Mouse (Mus musculus) limb, embryonic 13.5 days (tissue): Measurements from ENCODE around the gene Enthd1. TPM values are rescaled to one million over a fixed set of nuclear protein-coding genes. Genes with fewer than 3 reads are reported as not detected.

Source experiments
- ATAC-seq: fragments of 200-750 bp; cut with Nextera tagmentation; 2 replicates; pipeline ENCODE4 v1.8.0; 2017; ENCODE audit warnings: low read depth, moderate number of reproducible peaks, moderate TSS enrichment; ENCODE audit not compliant: low FRiP score
- H3K27ac ChIP-seq: fragments of 300-500 bp; sonication (generic); 2 replicates; pipeline ENCODE4 v1.5.1; 2015; ENCODE audit warnings: inconsistent platforms, mild to moderate bottlenecking, moderate library complexity
- H3K27me3 ChIP-seq: fragments of 300-500 bp; sonication (generic); 2 replicates; pipeline ENCODE4 v1.6.1; 2015; ENCODE audit warnings: mild to moderate bottlenecking, inconsistent platforms
- H3K36me3 ChIP-seq: fragments of 300-500 bp; sonication (generic); 2 replicates; pipeline ENCODE4 v1.6.1; 2015; ENCODE audit warnings: inconsistent platforms, mild to moderate bottlenecking, moderate library complexity
- H3K4me1 ChIP-seq: fragments of 300-500 bp; sonication (generic); 2 replicates; pipeline ENCODE4 v1.6.1; 2015; ENCODE audit warnings: inconsistent platforms
- H3K4me2 ChIP-seq: fragments of 300-500 bp; sonication (generic); replicated peaks from 2 replicates; pipeline ENCODE4 v1.6.1; 2015; ENCODE audit warnings: inconsistent platforms, mild to moderate bottlenecking, moderate library complexity
- H3K4me3 ChIP-seq: fragments of 300-500 bp; sonication (generic); 2 replicates; pipeline ENCODE4 v1.5.1; 2015; ENCODE audit warnings: moderate library complexity, mild to moderate bottlenecking, inconsistent platforms
- H3K9ac ChIP-seq: fragments of 300-500 bp; sonication (generic); 2 replicates; pipeline ENCODE4 v1.6.1; 2015; ENCODE audit warnings: mild to moderate bottlenecking, inconsistent platforms
- H3K9me3 ChIP-seq: fragments of 300-500 bp; sonication (generic); 2 replicates; pipeline ENCODE4 v1.6.1; 2016; ENCODE audit warnings: inconsistent platforms
- WGBS: fragments of 180-500 bp; shearing (Covaris S2); methylation state at CpG from one replicate; pipeline ENCODE4 v1.1.7; 2015; 5-methylcytosine and 5-hydroxymethylcytosine counted together
- polyA plus RNA-seq: library from polyadenylated mRNA; unstranded; fragments of >200 nt; fragmentation: Nextera tagmentation; extraction: Ambion mirVana; gene quantifications from 2 replicates; pipeline ENCODE4 v1.2.1, GENCODE M21; 2015

Enthd1 gene
- polyA plus RNA-seq, 1 experiment from 2014 or later, result not detected

DNA sequence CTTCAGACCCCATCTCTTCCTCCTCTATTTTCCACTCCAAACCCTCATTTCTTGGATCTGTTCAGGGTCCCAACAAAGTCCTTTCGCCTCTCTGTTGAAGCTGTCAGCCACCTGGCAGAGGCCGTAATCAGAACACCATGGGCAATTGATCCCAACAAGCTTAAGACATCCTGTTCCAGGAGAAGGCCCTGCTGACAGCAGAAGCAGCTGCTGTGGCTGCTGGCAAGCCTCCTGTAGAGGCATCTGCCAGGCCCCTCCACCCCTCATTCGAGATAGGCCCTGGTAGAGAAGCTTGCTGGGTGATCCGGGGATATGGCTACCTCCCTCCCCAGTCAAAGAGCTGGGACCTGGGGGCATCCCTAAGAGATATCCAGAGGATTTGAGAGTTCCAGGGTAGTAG, 151.9 kb downstream of the Enthd1 start:
- WGBS, result 61% methylated on average over 4 of the region's 4 CpGs

DNA sequence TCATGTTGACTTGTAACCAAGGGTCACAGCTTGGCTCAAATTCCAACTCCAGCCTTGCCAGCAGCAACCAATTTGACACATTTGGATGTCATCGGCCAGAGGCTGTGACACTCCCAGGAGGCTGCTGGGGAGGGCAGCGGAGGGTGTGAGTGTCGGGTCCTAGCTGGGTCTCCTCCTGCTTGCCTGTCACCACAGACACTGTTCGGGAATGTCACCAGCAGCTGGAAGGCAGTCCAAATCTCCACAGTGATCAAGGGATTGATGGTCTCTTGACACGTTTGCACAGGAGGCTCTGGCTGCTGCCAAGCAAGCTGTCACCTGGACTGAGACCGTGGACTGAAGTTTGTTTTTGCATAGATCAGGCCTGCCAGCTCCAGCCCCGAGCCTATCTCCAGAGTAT, 154.3 kb downstream of the Enthd1 start:
- Histone ChIP-seq H3K27me3 (no peaks in the 10 kb centered on the region), H3K4me1 (0 out of 2 replicates have a peak, but pooled peaks cover 5% of the 10 kb centered on the region), H3K36me3 (no peaks in the 10 kb centered on the region), H3K4me2 (no peak overlapping the region), H3K9me3 (no peaks in the 10 kb centered on the region), H3K4me3 (no peak overlapping the region), H3K27ac (no peak overlapping the region), H3K9ac (no peak overlapping the region)
- no peak for ATAC-seq
- WGBS, result 55% methylated on average over 7 of the region's 7 CpGs

More for the DNA sequence above, 151.9 kb downstream of the Enthd1 start:
- Histone ChIP-seq H3K4me3 (no peak overlapping the region), H3K36me3 (no peaks in the 10 kb centered on the region), H3K27me3 (no peaks in the 10 kb centered on the region), H3K4me2 (no peak overlapping the region), H3K9ac (no peak overlapping the region), H3K9me3 (no peaks in the 10 kb centered on the region), H3K27ac (no peak overlapping the region), H3K4me1 (peaks cover 9% of the 10 kb centered on the region; the same call in 1 of the 2 replicates)
- ATAC-seq, result no peak

DNA sequence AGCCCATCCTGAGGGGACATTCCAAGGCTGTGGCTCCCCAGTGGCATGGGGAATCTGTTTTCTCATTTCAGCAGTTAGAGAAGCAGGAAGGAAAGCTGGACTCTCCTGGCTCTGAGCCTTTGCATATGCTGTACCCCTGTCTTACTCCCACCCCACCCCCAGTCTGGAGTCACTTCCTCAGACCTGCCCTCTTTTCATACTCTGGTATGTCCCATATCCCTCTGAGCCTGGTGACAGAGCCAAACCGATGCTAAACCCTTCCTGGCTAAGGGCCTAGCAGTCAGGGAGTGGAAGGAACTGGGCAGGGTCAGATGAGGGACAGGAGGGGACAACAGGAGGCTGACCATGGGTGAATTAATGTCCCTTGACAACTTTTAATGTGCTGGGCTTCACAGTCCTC, 157.1 kb downstream of the Enthd1 start:
- no peak for ATAC-seq
- Histone ChIP-seq H3K36me3 (no peaks in the 10 kb centered on the region), H3K4me3 (no peak overlapping the region), H3K9ac (no peak overlapping the region), H3K4me1 (no peaks in the 10 kb centered on the region), H3K27me3 (no peaks in the 10 kb centered on the region), H3K4me2 (no peak overlapping the region), H3K9me3 (0 out of 2 replicates have a peak, but pooled peaks cover 4% of the 10 kb centered on the region), H3K27ac (no peak overlapping the region)
- WGBS, result 41% methylated on average over 1 of the region's 1 CpGs

Other genes starting within 250 kb of the Enthd1 start
- gene Grap2, start 7.4 kb upstream of the Enthd1 start, polyA plus RNA-seq, result 0.93 and 1.2 TPM in 2 replicates
- gene Fam83f, start 106.7 kb upstream of the Enthd1 start, polyA plus RNA-seq, result 1.5 and 1.6 TPM in 2 replicates
- gene Tnrc6b, start 146.2 kb upstream of the Enthd1 start, polyA plus RNA-seq, result 31.9 and 34.7 TPM in 2 replicates